Mouse (Mus musculus): ENCODE data around the gene Nacc1. TPM values are rescaled to one million over a fixed set of nuclear protein-coding genes. Genes with fewer than 3 reads are reported as not detected.

Nacc1 gene
- 7.3 and 7.6 TPM in 2 replicates for polyA plus RNA-seq (2015; fragmentation: Nextera tagmentation; extraction: Ambion mirVana)

DNA sequence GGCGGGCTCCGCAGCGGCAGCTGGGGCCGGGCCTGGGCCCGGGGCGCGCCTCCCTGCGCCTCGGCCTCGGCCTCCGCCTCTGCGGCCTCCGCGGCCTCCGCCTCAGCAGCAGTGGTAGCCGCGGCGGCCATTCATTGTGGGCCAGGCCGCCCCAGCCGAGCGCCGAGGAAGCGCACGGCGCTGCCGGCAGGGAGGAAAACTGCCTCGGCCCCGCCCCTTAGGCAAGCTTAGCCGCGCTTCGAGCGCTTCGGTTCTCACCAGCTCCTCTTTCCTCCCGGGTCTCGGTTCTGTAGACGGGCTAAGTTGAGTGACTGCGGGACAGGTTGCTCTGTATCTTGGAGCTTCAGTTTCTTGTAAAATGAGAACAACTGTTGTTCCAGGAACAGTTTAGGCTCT lies at the start of gene Nacc1:
Gene Nacc1, minus strand, starts transcription at position 158 of the 396 bp plus-strand sequence.

DNA sequence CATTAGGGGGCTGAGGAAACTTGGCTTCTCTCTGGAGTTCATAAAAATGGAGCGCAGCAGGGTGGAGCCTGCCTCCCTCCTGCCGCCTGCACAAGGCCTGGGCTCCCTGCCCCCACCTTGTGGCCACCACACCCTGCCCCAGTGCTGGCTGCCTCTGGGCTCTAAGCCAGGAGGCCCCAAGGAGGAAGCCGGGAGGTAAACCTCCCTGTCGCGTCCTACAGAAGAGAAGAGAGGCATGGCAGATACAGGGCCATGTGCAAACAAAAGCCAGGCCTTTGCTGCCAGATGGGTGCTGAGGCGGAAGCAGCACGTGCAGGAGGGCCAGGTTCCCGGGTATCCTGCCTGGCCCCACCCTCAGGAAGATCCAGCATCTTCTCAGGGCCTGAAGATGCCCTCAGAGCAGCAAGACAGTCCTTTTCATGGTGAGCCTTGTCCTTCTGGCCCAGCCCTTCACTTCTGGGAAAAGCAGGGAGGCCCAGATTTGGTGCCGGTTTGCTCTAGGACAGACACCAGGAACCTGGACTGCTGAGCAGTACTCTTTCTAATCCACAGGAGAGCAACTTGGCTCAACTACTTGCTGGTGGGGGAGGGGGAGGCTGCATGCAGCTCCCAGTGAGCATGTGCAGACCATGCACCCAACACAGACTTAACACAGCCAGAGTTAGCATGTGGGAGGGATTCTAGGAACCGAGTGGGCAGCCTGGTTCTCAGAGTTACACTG lies 35.3 kb upstream of the Nacc1 start, which contains the start of gene G430095P16Rik:
Gene G430095P16Rik, plus strand, starts transcription at position 158 of the 721 bp plus-strand sequence.

DNA sequence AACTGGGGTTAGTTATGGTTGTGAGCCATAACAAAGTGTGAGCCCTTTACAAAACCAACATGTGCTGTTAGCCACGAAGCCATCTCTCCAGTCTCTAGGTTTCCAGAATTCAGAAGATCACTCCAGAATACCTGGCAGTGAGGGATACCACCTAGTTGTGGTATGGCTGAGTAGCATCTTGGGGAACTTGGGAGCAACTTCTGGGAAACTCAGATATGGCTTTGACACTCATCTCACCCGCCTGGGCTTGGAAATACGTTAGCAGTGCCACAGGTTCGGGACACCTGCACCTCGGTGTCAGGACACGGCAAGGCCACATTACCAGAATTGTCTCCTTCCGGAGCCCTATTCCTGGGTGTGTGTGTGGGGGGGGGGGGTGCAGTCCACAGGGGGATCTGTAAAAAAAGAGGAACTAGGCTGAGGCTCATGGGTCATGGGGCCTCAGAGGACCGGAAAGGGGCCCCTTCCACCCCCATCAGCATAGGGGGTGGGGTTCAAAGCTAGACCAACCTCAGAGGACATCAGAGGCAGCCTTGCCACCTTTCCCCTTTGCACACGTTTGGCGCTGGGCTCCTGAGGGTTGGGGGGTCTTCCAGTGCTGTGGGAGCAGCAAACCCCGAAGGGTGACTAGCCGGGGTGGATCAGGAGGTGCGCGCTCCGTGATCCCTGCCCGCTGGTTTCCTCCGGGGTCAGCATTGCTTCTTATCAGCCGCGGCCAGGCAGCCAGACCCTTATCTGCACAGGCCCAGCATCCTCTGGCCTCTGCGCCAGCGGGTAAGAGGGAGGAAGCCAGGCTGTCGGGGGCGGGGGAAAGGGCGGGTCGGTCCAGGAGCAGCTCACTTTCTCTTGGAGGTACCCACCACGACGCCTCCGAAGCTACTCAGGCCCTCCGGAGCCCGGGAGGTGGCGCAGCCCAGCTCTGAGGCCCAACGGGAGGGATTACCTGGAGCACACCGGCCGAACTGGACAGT lies 13.6 kb upstream of the Nacc1 start, which contains the start of gene Lyl1:
Gene Lyl1, plus strand, starts transcription at position 517 of the 971 bp plus-strand sequence.

DNA sequence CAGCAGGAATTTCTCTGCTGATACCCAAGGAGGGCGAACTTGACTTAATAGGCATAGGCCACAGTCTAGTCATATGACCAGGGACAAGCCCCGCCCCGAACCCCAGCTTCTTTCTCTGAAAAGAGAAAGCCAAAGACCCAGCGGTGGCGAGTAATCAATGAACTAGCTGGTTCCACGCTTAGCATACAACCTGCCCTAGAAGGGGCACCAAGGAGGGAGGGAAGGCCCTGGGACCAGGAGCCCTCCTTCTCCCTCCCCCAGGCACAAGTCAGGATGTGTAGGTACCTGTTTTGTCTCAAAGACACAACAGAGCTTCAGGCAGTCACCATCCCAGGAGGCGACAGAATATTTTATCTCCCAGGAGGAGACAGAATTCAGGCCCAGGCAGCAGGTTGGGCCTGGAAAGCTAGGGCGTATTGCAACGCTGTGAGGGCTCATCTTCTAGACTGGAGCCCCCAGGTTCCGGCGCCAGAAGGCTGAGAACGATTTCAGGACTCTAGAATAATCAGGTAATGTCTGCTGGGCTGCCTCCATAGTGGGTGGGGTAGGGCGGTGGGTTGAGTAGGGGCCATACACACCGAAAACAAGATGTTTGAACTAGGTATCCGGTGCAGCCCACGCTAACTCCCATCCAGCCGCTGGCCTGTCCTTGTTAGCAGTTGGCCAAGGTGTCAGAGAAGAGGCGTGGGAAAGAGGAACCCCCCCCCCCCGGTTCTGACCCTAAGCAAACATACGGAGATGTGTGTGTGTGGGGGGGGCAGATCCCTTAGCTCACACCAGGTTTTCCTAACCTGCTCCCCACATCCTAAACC lies 1.3 kb downstream of the Nacc1 start, which contains the start of gene Trmt1:
Gene Trmt1, plus strand, starts transcription at position 117 of the 812 bp plus-strand sequence.

DNA sequence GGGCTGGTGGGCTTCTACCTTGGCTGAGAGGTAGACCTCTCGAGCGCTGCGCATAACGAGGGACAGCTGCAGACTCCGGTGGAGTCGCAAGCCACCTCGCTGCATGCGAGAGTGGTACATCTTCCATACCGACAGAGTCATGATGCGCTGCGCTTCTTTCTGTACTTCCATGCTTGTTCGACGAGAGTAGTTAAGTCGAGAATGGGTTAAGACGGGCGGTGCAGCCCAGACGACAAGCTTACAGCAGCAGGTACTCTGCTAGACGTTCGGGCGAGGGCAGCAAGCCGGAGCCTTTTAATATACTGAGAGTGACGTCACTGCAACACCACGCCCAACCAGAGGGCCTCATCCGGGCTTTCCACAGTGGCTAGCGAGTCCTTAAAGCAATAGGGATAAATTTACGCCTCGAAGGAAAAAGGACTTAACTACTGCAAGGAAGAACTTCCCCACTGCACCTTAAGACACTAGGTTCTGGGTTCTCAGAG lies 25.0 kb downstream of the Nacc1 start, which contains the start of gene Ier2:
Gene Ier2, minus strand, starts transcription at position 272 of the 485 bp plus-strand sequence.

Other genes starting within 250 kb of the Nacc1 start
- 34.3 and 41.9 TPM in 2 replicates for gene Ier2, start 25.0 kb downstream of the Nacc1 start, polyA plus RNA-seq (2015; fragmentation: Nextera tagmentation; extraction: Ambion mirVana)
- gene Trmt1, start 1.6 kb downstream of the Nacc1 start, polyA plus RNA-seq (2015; fragmentation: Nextera tagmentation; extraction: Ambion mirVana), result 35.9 and 39.7 TPM in 2 replicates
- gene Lyl1, start 13.6 kb upstream of the Nacc1 start, polyA plus RNA-seq (2015; fragmentation: Nextera tagmentation; extraction: Ambion mirVana), result 60.3 and 61.8 TPM in 2 replicates
- 17.8 and 19.5 TPM in 2 replicates for gene G430095P16Rik, start 35.1 kb upstream of the Nacc1 start, polyA plus RNA-seq (2015; fragmentation: Nextera tagmentation; extraction: Ambion mirVana)
- 14.2 and 15.5 TPM in 2 replicates for gene Nfix, start 112.5 kb upstream of the Nacc1 start, polyA plus RNA-seq (2015; fragmentation: Nextera tagmentation; extraction: Ambion mirVana)
- 3.4 and 3.7 TPM in 2 replicates for gene Dand5, start 135.0 kb upstream of the Nacc1 start, polyA plus RNA-seq (2015; fragmentation: Nextera tagmentation; extraction: Ambion mirVana)
- 42.0 and 45.4 TPM in 2 replicates for gene Gadd45gip1, start 143.7 kb upstream of the Nacc1 start, polyA plus RNA-seq (2015; fragmentation: Nextera tagmentation; extraction: Ambion mirVana)
- 257 and 273 TPM in 2 replicates for gene Rad23a, start 152.8 kb upstream of the Nacc1 start, polyA plus RNA-seq (2015; fragmentation: Nextera tagmentation; extraction: Ambion mirVana)
- gene Calr, start 159.1 kb upstream of the Nacc1 start, polyA plus RNA-seq (2015; fragmentation: Nextera tagmentation; extraction: Ambion mirVana), result 262 and 293 TPM in 2 replicates
- 63.1 and 64.4 TPM in 2 replicates for gene Farsa, start 169.1 kb upstream of the Nacc1 start, polyA plus RNA-seq (2015; fragmentation: Nextera tagmentation; extraction: Ambion mirVana)
- 100 and 115 TPM in 2 replicates for gene Syce2, start 184.2 kb upstream of the Nacc1 start, polyA plus RNA-seq (2015; fragmentation: Nextera tagmentation; extraction: Ambion mirVana)
- 22.5 and 24.8 TPM in 2 replicates for gene Gcdh, start 206.1 kb upstream of the Nacc1 start, polyA plus RNA-seq (2015; fragmentation: Nextera tagmentation; extraction: Ambion mirVana)
- gene Klf1, start 214.1 kb upstream of the Nacc1 start, polyA plus RNA-seq (2015; fragmentation: Nextera tagmentation; extraction: Ambion mirVana), result 323 and 405 TPM in 2 replicates
- gene Dnase2a, start 220.7 kb upstream of the Nacc1 start, polyA plus RNA-seq (2015; fragmentation: Nextera tagmentation; extraction: Ambion mirVana), result 29.2 TPM in 2 replicates
- gene Mast1, start 249.5 kb upstream of the Nacc1 start, polyA plus RNA-seq (2015; fragmentation: Nextera tagmentation; extraction: Ambion mirVana), result 0.22 and 0.30 TPM in 2 replicates

Data from spleen, postnatal 0 days (tissue).